Mouse (Mus musculus) olfactory bulb, adult 2 months (tissue): ENCODE measurements around the gene Ggt5. TPM values are rescaled to one million over a fixed set of nuclear protein-coding genes. Genes with fewer than 3 reads are reported as not detected.

ENCODE experiments used
- H3K27ac ChIP-seq: fragments of 200-500 bp; 2 replicates; pipeline ENCODE4 v1.5.1; 2012; ENCODE audit warnings: low read depth, low read length; ENCODE audit not compliant: insufficient read depth
- H3K4me1 ChIP-seq: fragments of 200-500 bp; 2 replicates; pipeline ENCODE4 v1.6.1; 2012; ENCODE audit warnings: low read length; ENCODE audit not compliant: control insufficient read depth, insufficient read depth
- H3K4me3 ChIP-seq: fragments of 200-500 bp; 2 replicates; pipeline ENCODE4 v1.5.1; 2012; ENCODE audit warnings: mild to moderate bottlenecking, low read depth, low read length, moderate library complexity; ENCODE audit not compliant: insufficient read depth
- CTCF ChIP-seq: fragments of 200-500 bp; IDR thresholded peaks from 2 replicates; pipeline ENCODE4 v1.5.1; 2012; ENCODE audit warnings: low read depth, mild to moderate bottlenecking, low read length, moderate library complexity; ENCODE audit not compliant: insufficient read depth
- POLR2A ChIP-seq: fragments of 200-500 bp; IDR thresholded peaks from 2 replicates; pipeline ENCODE4 v1.6.1; 2012; ENCODE audit warnings: mild to moderate bottlenecking, low read depth, low read length, moderate library complexity; ENCODE audit not compliant: insufficient read depth
- WGBS: fragments of 180-500 bp; shearing (Covaris S2); methylation state at CpG from one replicate; pipeline ENCODE4 v1.1.7; 2018; 5-methylcytosine and 5-hydroxymethylcytosine counted together
- polyA plus RNA-seq: library from polyadenylated mRNA; stranded (reverse); fragments of >200 nt; gene quantifications from 2 replicates; pipeline ENCODE4 v1.2.4, GENCODE M21; 2012; ENCODE audit warnings: low replicate concordance; ENCODE audit not compliant: missing spikeins, insufficient read depth, insufficient read length

The Ggt5 gene
- polyA plus RNA-seq, 1 experiment, result not detected

DNA sequence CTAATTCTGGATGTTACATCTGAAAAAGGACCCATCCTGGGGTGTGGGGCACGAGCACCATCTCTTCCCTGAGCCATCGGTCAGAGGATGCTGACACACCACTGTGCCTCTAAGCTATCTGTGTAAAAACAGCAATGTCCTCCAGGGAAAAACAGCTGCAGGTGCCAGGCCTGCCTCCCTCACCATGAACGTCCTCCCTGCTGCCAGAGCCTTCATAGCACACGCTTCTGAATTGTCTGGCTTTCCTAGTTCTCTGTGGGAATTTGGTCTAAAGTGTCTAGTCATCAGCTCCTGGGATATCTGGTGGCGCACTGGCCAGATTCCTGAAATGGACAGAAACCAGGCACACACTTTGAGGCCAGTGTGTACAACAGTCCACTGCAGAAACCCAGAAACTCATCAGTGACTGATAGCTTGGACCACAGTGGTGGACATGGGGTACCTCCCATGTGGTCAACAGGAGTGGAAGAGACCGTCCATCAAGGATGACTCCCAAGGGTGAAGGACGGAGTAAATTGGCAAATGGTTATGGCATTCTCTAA is 11.1 kb downstream of the Ggt5 start:
- Histone ChIP-seq H3K4me1 (no peaks in the 10 kb centered on the region), H3K27ac (no peak overlapping the region), H3K4me3 (no peak overlapping the region)
- TF ChIP-seq CTCF (no peak), POLR2A (no peak)
- WGBS, result 79% methylated on average over 7 of the region's 7 CpGs

- H3K4me3 ChIP-seq, result no peak overlapping the region
- TF ChIP-seq POLR2A (no peak), CTCF (0 out of 2 replicates have a peak, but pooled peaks have one; percentile 26)
Measured at GRCm38 (mm10) chr10:75605162-75605846, 16.2 kb downstream of the Ggt5 start.

GRCm38 (mm10) chr10:75607253-75607652 is 18.1 kb downstream of the Ggt5 start:
- WGBS, result 94% methylated on average over 4 of the region's 4 CpGs
- H3K4me3 ChIP-seq, result no peak overlapping the region
- H3K4me1 ChIP-seq, result no peaks in the 10 kb centered on the region
- TF ChIP-seq CTCF, result no peak
- TF ChIP-seq POLR2A, result no peak
- H3K27ac ChIP-seq, result no peak overlapping the region

More at GRCm38 (mm10) chr10:75605162-75605846, 16.2 kb downstream of the Ggt5 start:
- WGBS, result 44% methylated on average over 11 of the region's 11 CpGs
- no peak overlapping the region for H3K27ac ChIP-seq
- H3K4me1 ChIP-seq, result no peaks in the 10 kb centered on the region

GRCm38 (mm10) chr10:75608975-75609374 is 19.8 kb downstream of the Ggt5 start:
- no peak overlapping the region for H3K27ac ChIP-seq
- H3K4me1 ChIP-seq, result no peaks in the 10 kb centered on the region
- H3K4me3 ChIP-seq, result no peak overlapping the region
- WGBS, result 93% methylated on average over 11 of the region's 11 CpGs
- TF ChIP-seq CTCF (no peak), POLR2A (no peak)

- no peak for TF ChIP-seq POLR2A
- Histone ChIP-seq H3K4me1 (no peaks in the 10 kb centered on the region), H3K4me3 (no peak overlapping the region), H3K27ac (no peak overlapping the region)
- WGBS, result 72% methylated on average over 7 of the region's 7 CpGs
Measured at GRCm38 (mm10) chr10:75610486-75610885, 21.3 kb downstream of the Ggt5 start.

DNA sequence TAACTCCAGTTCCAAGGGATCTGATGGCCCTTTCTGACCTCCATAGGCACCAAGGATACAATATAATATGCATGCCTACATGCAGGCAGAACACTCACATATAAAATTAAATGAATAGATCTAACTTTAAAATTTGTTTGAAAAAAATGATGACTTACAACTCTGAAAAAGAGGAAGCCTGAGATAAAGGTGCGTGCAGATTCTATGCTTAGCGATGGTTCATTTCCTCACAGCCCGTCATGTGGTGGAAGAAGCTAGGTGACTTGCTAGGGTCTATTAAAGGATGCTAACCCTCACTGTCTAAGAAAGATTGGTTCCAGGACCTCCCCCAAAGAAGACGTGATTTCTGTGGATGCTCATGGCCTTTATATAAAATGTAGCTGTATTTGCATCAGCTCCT is 26.9 kb downstream of the Ggt5 start:
- Histone ChIP-seq H3K4me3 (no peak overlapping the region), H3K27ac (no peak overlapping the region), H3K4me1 (no peaks in the 10 kb centered on the region)
- TF ChIP-seq CTCF (no peak), POLR2A (no peak)
- 93% methylated on average over 4 of the region's 4 CpGs for WGBS

DNA sequence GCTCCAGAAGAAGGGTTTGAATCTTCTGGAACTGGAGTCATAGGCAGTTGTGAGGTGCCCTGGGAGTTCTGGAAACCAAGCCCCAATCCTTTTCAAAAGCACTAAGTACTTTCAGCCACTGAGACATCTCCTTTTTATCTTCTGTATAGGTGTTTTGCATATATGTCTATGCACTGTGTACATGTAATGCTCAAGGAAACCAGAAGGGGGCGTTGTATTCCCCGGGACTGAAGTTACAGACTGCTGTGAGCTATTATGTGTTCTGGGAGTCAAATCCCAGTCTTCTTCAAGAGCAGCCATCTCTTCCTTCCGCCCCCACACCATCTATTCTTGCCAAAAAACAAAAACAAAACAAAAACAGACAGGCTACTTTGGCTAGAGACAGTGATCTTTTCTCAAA is 31.7 kb downstream of the Ggt5 start:
- 35% methylated on average over 3 of the region's 3 CpGs for WGBS
- Histone ChIP-seq H3K27ac (no peak overlapping the region), H3K4me3 (no peak overlapping the region), H3K4me1 (no peaks in the 10 kb centered on the region)
- no peak for TF ChIP-seq CTCF
- TF ChIP-seq POLR2A, result no peak

- no peak for TF ChIP-seq POLR2A
- TF ChIP-seq CTCF, result no peak
- WGBS, result 51% methylated on average over 6 of the region's 6 CpGs
- no peak overlapping the region for H3K4me3 ChIP-seq
- H3K27ac ChIP-seq, result no peak overlapping the region
- no peaks in the 10 kb centered on the region for H3K4me1 ChIP-seq
Measured at GRCm38 (mm10) chr10:75625920-75626319, 36.8 kb downstream of the Ggt5 start.

GRCm38 (mm10) chr10:75626991-75627390 is 37.9 kb downstream of the Ggt5 start:
- Histone ChIP-seq H3K27ac (no peak overlapping the region), H3K4me1 (no peaks in the 10 kb centered on the region), H3K4me3 (no peak overlapping the region)
- no peak for TF ChIP-seq POLR2A
- TF ChIP-seq CTCF, result no peak
- WGBS, result 60% methylated on average over 3 of the region's 3 CpGs
